Mouse (Mus musculus) hindbrain, embryonic 16.5 days (tissue): ENCODE data around the gene Rgs9. TPM values are rescaled to one million over a fixed set of nuclear protein-coding genes. Genes with fewer than 3 reads are reported as not detected.

Source experiments
- ATAC-seq: fragments of 200-750 bp; cut with Nextera tagmentation; 2 replicates; pipeline ENCODE4 v1.8.0; 2017; ENCODE audit warnings: moderate TSS enrichment, moderate library complexity
- H3K27ac ChIP-seq: fragments of 300-500 bp; sonication (generic); 2 replicates; pipeline ENCODE4 v1.5.1; 2014; ENCODE audit warnings: low read depth, mild to moderate bottlenecking, control low read depth, low read length, moderate library complexity
- H3K27me3 ChIP-seq: fragments of 300-500 bp; sonication (generic); replicated peaks from 2 replicates; pipeline ENCODE4 v1.6.1; 2014; ENCODE audit warnings: low read length; ENCODE audit not compliant: control insufficient read depth, insufficient read depth
- H3K36me3 ChIP-seq: fragments of 300-500 bp; sonication (generic); 2 replicates; pipeline ENCODE4 v1.6.1; 2014; ENCODE audit warnings: mild to moderate bottlenecking, low read length, moderate library complexity, mixed read lengths; ENCODE audit not compliant: control insufficient read depth, insufficient read depth
- H3K4me1 ChIP-seq: fragments of 300-500 bp; sonication (generic); 2 replicates; pipeline ENCODE4 v1.6.1; 2014; ENCODE audit warnings: low read depth, low read length; ENCODE audit not compliant: control insufficient read depth, insufficient read depth
- H3K4me2 ChIP-seq: fragments of 300-500 bp; sonication (generic); 2 replicates; pipeline ENCODE4 v1.6.1; 2014; ENCODE audit warnings: mild to moderate bottlenecking, low read length, control low read depth, moderate library complexity
- H3K4me3 ChIP-seq: fragments of 300-500 bp; sonication (generic); 2 replicates; pipeline ENCODE4 v1.5.1; 2014; ENCODE audit warnings: mild to moderate bottlenecking, low read length, control low read depth, moderate library complexity
- H3K9ac ChIP-seq: fragments of 300-500 bp; sonication (generic); 2 replicates; pipeline ENCODE4 v1.6.1; 2014; ENCODE audit warnings: low read depth, mild to moderate bottlenecking, control low read depth, low read length, moderate library complexity
- H3K9me3 ChIP-seq: fragments of 300-500 bp; sonication (generic); 2 replicates; pipeline ENCODE4 v1.6.1; 2014; ENCODE audit warnings: mild to moderate bottlenecking, low read length, moderate library complexity; ENCODE audit not compliant: control insufficient read depth
- WGBS: fragments of 180-500 bp; shearing (Covaris S2); extraction: QIAGEN DNeasy Blood & Tissue Kit; methylation state at CpG from one replicate; pipeline ENCODE4 v1.1.7; 2014; 5-methylcytosine and 5-hydroxymethylcytosine counted together
- polyA plus RNA-seq: library from polyadenylated mRNA; unstranded; fragments of >200 nt; fragmentation: Nextera tagmentation; extraction: Ambion mirVana; gene quantifications from 2 replicates; pipeline ENCODE4 v1.2.1, GENCODE M21; 2015

Gene Rgs9
- polyA plus RNA-seq, 1 experiment from 2014 or later: 15.6 TPM

DNA sequence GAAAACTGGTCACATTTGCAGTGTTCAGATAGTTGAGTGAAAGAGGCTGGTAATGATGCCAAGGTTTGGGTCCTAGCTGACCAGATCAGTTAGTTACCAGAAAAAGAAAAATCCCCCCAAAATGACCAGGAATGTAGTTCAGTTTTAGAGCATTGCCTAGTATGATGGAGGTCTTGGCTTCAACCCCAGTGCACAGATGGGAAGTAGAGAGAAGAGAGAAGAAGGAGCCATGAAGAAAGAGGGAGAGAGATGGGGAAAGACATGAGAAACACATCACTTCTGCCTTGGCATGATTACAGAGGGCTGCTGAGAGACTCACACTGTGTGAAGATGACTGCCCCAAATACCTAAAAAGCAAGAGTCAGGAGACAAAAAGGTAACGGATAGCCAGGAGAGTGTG is 13.1 kb downstream of the Rgs9 start:
- no peak overlapping the region for H3K27ac ChIP-seq
- no peaks in the 10 kb centered on the region for H3K27me3 ChIP-seq
- H3K36me3 ChIP-seq: no peaks in the 10 kb centered on the region
- no peaks in the 10 kb centered on the region for H3K4me1 ChIP-seq
- no peak overlapping the region for H3K4me2 ChIP-seq
- H3K9me3 ChIP-seq: 0 out of 2 replicates have a peak, but pooled peaks cover 2% of the 10 kb centered on the region
- no peak for ATAC-seq
- H3K4me3 ChIP-seq: no peak overlapping the region
- H3K9ac ChIP-seq: no peak overlapping the region
- WGBS: 96% methylated on average over 1 of the region's 1 CpGs

DNA sequence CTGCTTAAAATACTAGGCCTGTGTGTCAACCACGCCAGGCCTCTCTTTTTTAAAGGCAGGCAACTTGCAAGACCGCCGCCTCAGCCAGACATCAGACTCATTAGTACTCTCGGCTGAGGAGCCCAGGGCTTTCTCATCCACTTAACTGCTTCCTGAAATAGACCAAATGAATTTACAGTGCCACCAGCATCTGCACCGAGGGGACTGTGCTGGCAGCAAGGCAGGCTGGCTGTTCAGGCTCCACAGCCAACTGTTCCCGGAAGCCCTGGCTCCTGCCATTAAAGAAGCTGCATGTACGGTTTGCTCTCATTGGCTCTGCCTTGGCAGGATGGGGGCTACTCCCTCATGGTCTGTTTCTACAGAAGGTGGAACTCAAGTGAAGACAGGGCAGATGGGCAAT is 19.7 kb downstream of the Rgs9 start:
- no peak overlapping the region; the same call in 1 of the 2 replicates for H3K27ac ChIP-seq
- peak; percentile 60 for ATAC-seq
- 57% methylated on average over 7 of the region's 7 CpGs for WGBS
- no peak overlapping the region for H3K4me3 ChIP-seq
- H3K9ac ChIP-seq: no peak overlapping the region
- H3K36me3 ChIP-seq: no peaks in the 10 kb centered on the region
- no peaks in the 10 kb centered on the region for H3K27me3 ChIP-seq
- peaks cover 6% of the 10 kb centered on the region; the same call in 1 of the 2 replicates for H3K4me1 ChIP-seq
- H3K4me2 ChIP-seq: no peak overlapping the region
- H3K9me3 ChIP-seq: 0 out of 2 replicates have a peak, but pooled peaks cover 2% of the 10 kb centered on the region

DNA sequence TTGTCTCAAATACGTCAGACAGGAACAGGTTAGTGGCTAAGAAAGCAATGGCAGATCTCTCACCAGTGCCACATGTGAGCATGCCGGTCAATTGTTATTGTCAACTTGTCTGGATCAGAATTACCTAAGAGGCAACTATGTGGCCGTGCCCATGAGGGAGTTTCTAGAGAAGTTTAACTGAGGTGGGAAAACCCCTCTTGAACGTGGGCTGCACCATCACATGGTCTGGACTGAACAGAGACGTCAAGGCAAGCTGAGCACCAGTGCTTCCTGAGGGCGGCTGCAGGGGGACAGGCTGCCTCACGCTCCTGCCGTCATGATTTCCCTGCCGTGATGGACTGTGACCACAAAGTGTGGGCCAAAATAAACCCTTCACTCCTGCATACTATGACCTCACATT is 26.5 kb downstream of the Rgs9 start:
- Histone ChIP-seq H3K27ac (no peak overlapping the region), H3K9ac (no peak overlapping the region), H3K9me3 (no peaks in the 10 kb centered on the region), H3K4me1 (peaks cover 5% of the 10 kb centered on the region; the same call in 1 of the 2 replicates), H3K27me3 (no peaks in the 10 kb centered on the region), H3K4me3 (no peak overlapping the region), H3K4me2 (no peak overlapping the region), H3K36me3 (0 out of 2 replicates have a peak, but pooled peaks cover 2% of the 10 kb centered on the region)
- WGBS: 89% methylated on average over 9 of the region's 9 CpGs
- no peak for ATAC-seq

- Histone ChIP-seq H3K27ac (no peak overlapping the region), H3K4me3 (no peak overlapping the region), H3K4me2 (no peak overlapping the region), H3K27me3 (no peaks in the 10 kb centered on the region), H3K9ac (no peak overlapping the region), H3K36me3 (0 out of 2 replicates have a peak, but pooled peaks cover 2% of the 10 kb centered on the region), H3K4me1 (peaks cover 5% of the 10 kb centered on the region; the same call in 1 of the 2 replicates), H3K9me3 (no peaks in the 10 kb centered on the region)
- no peak for ATAC-seq
- WGBS: 57% methylated on average over 8 of the region's 8 CpGs
These were observed 27.6 kb downstream of the Rgs9 start for GRCm38 (mm10) chr11:109270366-109270765.

GRCm38 (mm10) chr11:109269662-109270341 is 28.1 kb downstream of the Rgs9 start:
- 48% methylated on average over 16 of the region's 16 CpGs for WGBS
- no peaks in the 10 kb centered on the region for H3K9me3 ChIP-seq
- ATAC-seq: peak; percentile 71
- H3K27me3 ChIP-seq: no peaks in the 10 kb centered on the region
- peaks cover 5% of the 10 kb centered on the region; the same call in 1 of the 2 replicates for H3K4me1 ChIP-seq
- H3K4me2 ChIP-seq: no peak overlapping the region
- no peak overlapping the region for H3K9ac ChIP-seq
- H3K27ac ChIP-seq: peak overlapping the region; percentile 45
- H3K4me3 ChIP-seq: no peak overlapping the region
- H3K36me3 ChIP-seq: 0 out of 2 replicates have a peak, but pooled peaks cover 2% of the 10 kb centered on the region

DNA sequence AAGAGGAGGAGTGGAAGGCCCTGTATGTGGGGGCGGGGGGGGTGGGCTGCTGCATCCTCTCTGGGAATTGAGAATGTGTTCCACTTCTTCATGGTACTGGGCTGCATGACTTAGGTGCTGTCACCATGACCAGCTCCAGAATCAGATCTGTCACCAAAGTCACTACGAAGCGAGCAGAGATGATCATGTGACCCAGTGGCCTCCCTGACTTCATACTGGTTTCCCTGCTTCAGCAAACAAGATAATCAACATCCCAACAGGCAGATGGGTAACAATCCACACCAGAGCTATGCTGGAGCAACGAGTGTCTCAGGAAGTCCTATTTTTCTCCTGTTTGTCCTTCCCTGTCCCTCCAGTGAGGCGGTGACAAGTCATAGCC is 28.7 kb downstream of the Rgs9 start:
- no peak overlapping the region for H3K4me3 ChIP-seq
- 63% methylated on average over 5 of the region's 5 CpGs for WGBS
- H3K4me2 ChIP-seq: no peak overlapping the region
- H3K27me3 ChIP-seq: no peaks in the 10 kb centered on the region
- no peaks in the 10 kb centered on the region for H3K9me3 ChIP-seq
- no peak overlapping the region for H3K9ac ChIP-seq
- ATAC-seq: no peak
- H3K36me3 ChIP-seq: 0 out of 2 replicates have a peak, but pooled peaks cover 2% of the 10 kb centered on the region
- 0 out of 2 replicates have a peak overlapping the region, but pooled peaks have one; percentile 45 for H3K27ac ChIP-seq
- H3K4me1 ChIP-seq: peaks cover 5% of the 10 kb centered on the region; the same call in 1 of the 2 replicates

GRCm38 (mm10) chr11:109266161-109266910 is 31.6 kb downstream of the Rgs9 start:
- H3K4me3 ChIP-seq: no peak overlapping the region
- no peaks in the 10 kb centered on the region for H3K9me3 ChIP-seq
- no peak overlapping the region for H3K27ac ChIP-seq
- H3K4me1 ChIP-seq: peaks cover 5% of the 10 kb centered on the region; the same call in 1 of the 2 replicates
- no peak for ATAC-seq
- no peaks in the 10 kb centered on the region for H3K27me3 ChIP-seq
- H3K9ac ChIP-seq: no peak overlapping the region
- 81% methylated on average over 12 of the region's 12 CpGs for WGBS
- no peak overlapping the region for H3K4me2 ChIP-seq
- H3K36me3 ChIP-seq: 0 out of 2 replicates have a peak, but pooled peaks cover 2% of the 10 kb centered on the region

DNA sequence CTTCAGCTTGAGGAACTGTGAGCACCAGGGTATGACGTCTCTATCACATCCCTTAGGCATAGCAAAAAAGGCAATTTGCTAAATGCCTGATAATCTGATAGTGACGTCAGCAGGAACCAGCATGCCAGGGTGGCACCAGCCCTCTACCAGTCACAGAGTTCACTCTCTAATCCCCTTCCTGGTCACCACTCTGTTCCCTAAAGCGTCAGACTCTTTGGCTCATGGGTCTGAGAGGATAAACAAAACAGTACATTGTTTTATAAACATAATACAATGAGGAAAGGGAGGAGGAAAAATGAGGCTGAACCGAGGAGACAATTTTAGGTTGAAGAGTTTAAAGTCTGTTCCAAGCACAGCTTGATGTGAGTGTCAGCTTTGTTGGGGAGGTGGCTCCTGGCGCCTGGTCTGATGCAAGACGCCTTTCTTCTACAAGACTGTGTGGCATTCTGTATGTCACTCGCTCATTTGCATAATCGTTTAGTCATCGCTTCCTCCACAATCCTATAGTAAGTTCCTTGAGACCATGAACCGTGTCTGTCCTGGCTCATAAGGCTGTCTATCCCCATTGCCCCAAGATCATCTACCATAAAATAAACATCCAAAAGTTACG is 33.7 kb downstream of the Rgs9 start:
- Histone ChIP-seq H3K9me3 (no peaks in the 10 kb centered on the region), H3K36me3 (peaks cover 5% of the 10 kb centered on the region; the same call in 1 of the 2 replicates), H3K9ac (no peak overlapping the region), H3K4me3 (no peak overlapping the region), H3K4me2 (no peak overlapping the region), H3K27me3 (no peaks in the 10 kb centered on the region), H3K4me1 (no peaks in the 10 kb centered on the region; the same call in 1 of the 2 replicates), H3K27ac (no peak overlapping the region)
- ATAC-seq: no peak
- WGBS: 43% methylated on average over 11 of the region's 11 CpGs

- Histone ChIP-seq H3K4me1 (no peaks in the 10 kb centered on the region; the same call in 1 of the 2 replicates), H3K36me3 (peaks cover 3% of the 10 kb centered on the region; the same call in 1 of the 2 replicates), H3K4me2 (no peak overlapping the region), H3K9me3 (no peaks in the 10 kb centered on the region), H3K27me3 (no peaks in the 10 kb centered on the region), H3K27ac (no peak overlapping the region), H3K9ac (no peak overlapping the region), H3K4me3 (no peak overlapping the region)
- ATAC-seq: no peak
- 97% methylated on average over 7 of the region's 7 CpGs for WGBS
These were observed 37.4 kb downstream of the Rgs9 start for GRCm38 (mm10) chr11:109260561-109260960.
